Mouse (Mus musculus) liver, embryonic 13.5 days (tissue): ENCODE measurements at regions not wholly inside any gene's neighbourhood (a gene's known extent, or its start where the extent isn't known, plus 50 kb on each side); places are given as distances from the start of the nearest gene placed in this dataset.

Experiments
- ATAC-seq: fragments of 200-750 bp; cut with Nextera tagmentation; 2 replicates; pipeline ENCODE4 v1.8.0; 2017; ENCODE audit warnings: low read depth, mild to moderate bottlenecking, moderate number of reproducible peaks, moderate library complexity
- DNase-seq: peaks from one replicate; pipeline ENCODE4 v3.0.0; 2022
- H3K27ac ChIP-seq: fragments of 300-500 bp; sonication (generic); 2 replicates; pipeline ENCODE4 v1.5.1; 2015; ENCODE audit warnings: moderate library complexity, mild to moderate bottlenecking, inconsistent platforms
- H3K27me3 ChIP-seq: fragments of 300-500 bp; sonication (generic); 2 replicates; pipeline ENCODE4 v1.6.1; 2015; ENCODE audit warnings: mild to moderate bottlenecking, inconsistent platforms
- H3K36me3 ChIP-seq: fragments of 300-500 bp; sonication (generic); 2 replicates; pipeline ENCODE4 v1.6.1; 2015; ENCODE audit warnings: mild to moderate bottlenecking, inconsistent platforms
- H3K4me1 ChIP-seq: fragments of 300-500 bp; sonication (generic); replicated peaks from 2 replicates; pipeline ENCODE4 v1.6.1; 2015; ENCODE audit warnings: inconsistent platforms
- H3K4me2 ChIP-seq: fragments of 300-500 bp; sonication (generic); 2 replicates; pipeline ENCODE4 v1.6.1; 2015; ENCODE audit warnings: inconsistent platforms, mild to moderate bottlenecking, moderate library complexity
- H3K4me3 ChIP-seq: fragments of 300-500 bp; sonication (generic); replicated peaks from 2 replicates; pipeline ENCODE4 v1.5.1; 2015; ENCODE audit warnings: mild to moderate bottlenecking, inconsistent platforms
- H3K9ac ChIP-seq: fragments of 300-500 bp; sonication (generic); 2 replicates; pipeline ENCODE4 v1.6.1; 2015; ENCODE audit warnings: mild to moderate bottlenecking, inconsistent platforms
- H3K9me3 ChIP-seq: fragments of 300-500 bp; sonication (generic); replicated peaks from 2 replicates; pipeline ENCODE4 v1.6.1; 2016; ENCODE audit warnings: inconsistent platforms
- WGBS: fragments of 180-500 bp; shearing (Covaris S2); methylation state at CpG from one replicate; pipeline ENCODE4 v1.1.7; 2015; ENCODE audit not compliant: insufficient replicate concordance; 5-methylcytosine and 5-hydroxymethylcytosine counted together

GRCm38 (mm10) chr5:43358928-43359765 lies 126.2 kb downstream of the Cpeb2 start:
- H3K9me3 ChIP-seq = no peaks in the 10 kb centered on the region
- no peak for ATAC-seq
- H3K4me1 ChIP-seq = peaks cover 21% of the 10 kb centered on the region
- WGBS = 66% methylated on average over 7 of the region's 7 CpGs
- DNase-seq = no peak
- H3K27ac ChIP-seq = no peak overlapping the region
- no peak overlapping the region for H3K4me2 ChIP-seq
- no peak overlapping the region for H3K4me3 ChIP-seq
- no peaks in the 10 kb centered on the region for H3K27me3 ChIP-seq
- H3K9ac ChIP-seq = no peak overlapping the region
- no peaks in the 10 kb centered on the region for H3K36me3 ChIP-seq

- ATAC-seq (no peak), DNase-seq (peak; percentile 8)
- Histone ChIP-seq H3K27me3 (no peaks in the 10 kb centered on the region), H3K27ac (no peak overlapping the region), H3K9ac (no peak overlapping the region), H3K4me3 (no peak overlapping the region), H3K4me2 (no peak overlapping the region), H3K36me3 (no peaks in the 10 kb centered on the region), H3K9me3 (no peaks in the 10 kb centered on the region), H3K4me1 (peaks cover 10% of the 10 kb centered on the region)
- WGBS = 24% methylated on average over 3 of the region's 3 CpGs
Observed at GRCm38 (mm10) chr5:43360298-43360697, 127.3 kb downstream of the Cpeb2 start.

- Histone ChIP-seq H3K27me3 (no peaks in the 10 kb centered on the region), H3K36me3 (no peaks in the 10 kb centered on the region), H3K27ac (no peak overlapping the region), H3K9ac (no peak overlapping the region), H3K4me1 (peaks cover 2% of the 10 kb centered on the region), H3K4me2 (no peak overlapping the region), H3K9me3 (no peaks in the 10 kb centered on the region), H3K4me3 (no peak overlapping the region)
- 57% methylated on average over 1 of the region's 1 CpGs for WGBS
- ATAC-seq (no peak), DNase-seq (no peak)
Observed at GRCm38 (mm10) chr5:43361026-43361425, 128.1 kb downstream of the Cpeb2 start.

GRCm38 (mm10) chr5:43372385-43372784 lies 139.4 kb downstream of the Cpeb2 start:
- Histone ChIP-seq H3K9ac (no peak overlapping the region), H3K4me2 (no peak overlapping the region), H3K9me3 (no peaks in the 10 kb centered on the region), H3K27ac (no peak overlapping the region), H3K4me3 (no peak overlapping the region), H3K4me1 (no peaks in the 10 kb centered on the region), H3K36me3 (no peaks in the 10 kb centered on the region), H3K27me3 (no peaks in the 10 kb centered on the region)
- WGBS = 59% methylated on average over 1 of the region's 1 CpGs
- no peak for ATAC-seq
- DNase-seq = no peak

GRCm38 (mm10) chr5:43384689-43385375 lies 130.5 kb upstream of the C1qtnf7 start:
- DNase-seq (no peak), ATAC-seq (no peak)
- no peaks in the 10 kb centered on the region for H3K27me3 ChIP-seq
- H3K4me1 ChIP-seq = no peaks in the 10 kb centered on the region
- no peak overlapping the region for H3K4me3 ChIP-seq
- WGBS = 49% methylated on average over 3 of the region's 3 CpGs
- no peaks in the 10 kb centered on the region for H3K9me3 ChIP-seq
- no peak overlapping the region for H3K27ac ChIP-seq
- H3K9ac ChIP-seq = no peak overlapping the region
- no peaks in the 10 kb centered on the region for H3K36me3 ChIP-seq
- no peak overlapping the region for H3K4me2 ChIP-seq

GRCm38 (mm10) chr5:43390997-43391396 lies 124.3 kb upstream of the C1qtnf7 start:
- WGBS = 19% methylated on average over 2 of the region's 2 CpGs
- no peak overlapping the region for H3K4me3 ChIP-seq
- no peaks in the 10 kb centered on the region for H3K9me3 ChIP-seq
- H3K36me3 ChIP-seq = no peaks in the 10 kb centered on the region
- no peaks in the 10 kb centered on the region for H3K27me3 ChIP-seq
- DNase-seq (no peak), ATAC-seq (no peak)
- H3K4me1 ChIP-seq = no peaks in the 10 kb centered on the region
- H3K4me2 ChIP-seq = no peak overlapping the region
- H3K27ac ChIP-seq = no peak overlapping the region
- no peak overlapping the region for H3K9ac ChIP-seq

GRCm38 (mm10) chr5:43391412-43392029 lies 123.8 kb upstream of the C1qtnf7 start:
- 21% methylated on average over 3 of the region's 3 CpGs for WGBS
- Histone ChIP-seq H3K4me3 (no peak overlapping the region), H3K27me3 (no peaks in the 10 kb centered on the region), H3K27ac (no peak overlapping the region), H3K9ac (no peak overlapping the region), H3K4me2 (no peak overlapping the region), H3K36me3 (no peaks in the 10 kb centered on the region), H3K4me1 (no peaks in the 10 kb centered on the region), H3K9me3 (no peaks in the 10 kb centered on the region)
- ATAC-seq = no peak
- DNase-seq = peak; percentile 3

- H3K27me3 ChIP-seq = no peaks in the 10 kb centered on the region
- H3K9me3 ChIP-seq = no peaks in the 10 kb centered on the region
- 40% methylated on average over 8 of the region's 8 CpGs for WGBS
- H3K4me2 ChIP-seq = no peak overlapping the region
- DNase-seq (no peak), ATAC-seq (no peak)
- no peak overlapping the region for H3K4me3 ChIP-seq
- H3K4me1 ChIP-seq = no peaks in the 10 kb centered on the region
- H3K27ac ChIP-seq = no peak overlapping the region
- no peak overlapping the region for H3K9ac ChIP-seq
- no peaks in the 10 kb centered on the region for H3K36me3 ChIP-seq
Observed at GRCm38 (mm10) chr5:43392908-43393545, 122.3 kb upstream of the C1qtnf7 start.

- Histone ChIP-seq H3K4me3 (no peak overlapping the region), H3K36me3 (no peaks in the 10 kb centered on the region), H3K9ac (no peak overlapping the region), H3K4me2 (no peak overlapping the region), H3K9me3 (no peaks in the 10 kb centered on the region), H3K27me3 (no peaks in the 10 kb centered on the region), H3K27ac (no peak overlapping the region), H3K4me1 (no peaks in the 10 kb centered on the region)
- 65% methylated on average over 2 of the region's 2 CpGs for whole genome bisulfite sequencing
- DNase-seq (no peak), ATAC-seq (no peak)
Observed at GRCm38 (mm10) chr5:43417259-43417658, 98.1 kb upstream of the C1qtnf7 start.

- DNase-seq = peak; percentile 7
- H3K4me3 ChIP-seq = no peak overlapping the region
- 64% methylated on average over 9 of the region's 9 CpGs for WGBS
- H3K9me3 ChIP-seq = no peaks in the 10 kb centered on the region
- no peaks in the 10 kb centered on the region for H3K4me1 ChIP-seq
- H3K9ac ChIP-seq = no peak overlapping the region
- H3K4me2 ChIP-seq = no peak overlapping the region
- no peak for ATAC-seq
- H3K27me3 ChIP-seq = no peaks in the 10 kb centered on the region
- no peaks in the 10 kb centered on the region for H3K36me3 ChIP-seq
- no peak overlapping the region for H3K27ac ChIP-seq
Observed at GRCm38 (mm10) chr5:43422815-43423687, 92.3 kb upstream of the C1qtnf7 start.
